Mouse (Mus musculus): ENCODE results near the gene Mug2. TPM values are rescaled to one million over a fixed set of nuclear protein-coding genes. Genes with fewer than 3 reads are reported as not detected.

Gene Mug2
- total RNA-seq, 1 experiment = not detected

DNA sequence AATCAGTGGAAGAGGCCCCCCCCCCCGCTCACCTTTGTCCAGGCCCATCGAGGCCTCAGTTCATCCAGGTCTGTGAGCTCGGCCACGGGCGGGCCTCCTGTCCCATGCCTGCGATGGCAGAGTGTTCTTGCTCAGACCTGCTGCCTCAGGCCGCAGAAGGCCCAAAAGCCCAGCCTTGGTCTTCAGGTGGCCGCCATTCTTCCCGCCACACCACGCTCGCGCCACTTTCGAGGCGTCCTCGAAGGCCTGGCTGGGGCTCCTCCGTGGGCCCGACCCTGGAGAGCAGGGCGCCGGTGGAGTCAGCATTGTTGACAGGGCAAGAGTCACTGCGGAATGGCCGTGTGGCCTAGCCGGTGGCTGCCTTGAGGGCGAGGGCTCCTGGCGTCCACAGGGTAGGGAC lies 110.4 kb downstream of the Mug2 start:
- Histone ChIP-seq H3K9ac (ENCODE audit: insufficient read depth, low read depth, low read length, poor library complexity, severe bottlenecking) (no peak overlapping the region), H3K27ac (ENCODE audit: insufficient read depth, low read depth, low read length, poor library complexity, severe bottlenecking) (no peak overlapping the region), H3K4me1 (ENCODE audit: control insufficient read depth in 2 of 2, insufficient read depth in 2 of 2, low read length in 2 of 2, poor library complexity in 1 of 2) (no peaks in the 10 kb centered on the region), H3K36me3 (ENCODE audit: control insufficient read depth, insufficient read depth, low read length, poor library complexity, severe bottlenecking) (no peaks in the 10 kb centered on the region), H3K9me3 (ENCODE audit: control insufficient read depth, insufficient read depth, low read depth, low read length) (0 out of 2 replicates have a peak, but pooled peaks cover 2% of the 10 kb centered on the region), H3K4me3 (ENCODE audit: insufficient read depth in 1 of 2, low read depth in 1 of 2, low read length in 2 of 2, poor library complexity in 1 of 2, severe bottlenecking in 1 of 2) (no peak overlapping the region)
- in situ Hi-C loops (cut with MboI; ENCODE audit: low sequenced_read_pairs in 2 of 2, unreplicated experiment in 2 of 2) = no loop called here
- no peak for DNase-seq (ENCODE audit: low read depth, low spot score)
- TF ChIP-seq ZNF384 (IDR thresholded peaks at IDR 0.05; ENCODE audit: low read depth, low read length) (no peak), ZC3H11A (IDR thresholded peaks at IDR 0.05; ENCODE audit: borderline replicate concordance, low read depth, low read length) (no peak), CHD2 (IDR thresholded peaks at IDR 0.05; ENCODE audit: low read depth, low read length) (no peak), MAFK (IDR thresholded peaks at IDR 0.05; ENCODE audit: insufficient read depth, low read depth, low read length) (no peak), HCFC1 (IDR thresholded peaks at IDR 0.05; ENCODE audit: borderline replicate concordance, insufficient read depth, low read length) (no peak)

DNA sequence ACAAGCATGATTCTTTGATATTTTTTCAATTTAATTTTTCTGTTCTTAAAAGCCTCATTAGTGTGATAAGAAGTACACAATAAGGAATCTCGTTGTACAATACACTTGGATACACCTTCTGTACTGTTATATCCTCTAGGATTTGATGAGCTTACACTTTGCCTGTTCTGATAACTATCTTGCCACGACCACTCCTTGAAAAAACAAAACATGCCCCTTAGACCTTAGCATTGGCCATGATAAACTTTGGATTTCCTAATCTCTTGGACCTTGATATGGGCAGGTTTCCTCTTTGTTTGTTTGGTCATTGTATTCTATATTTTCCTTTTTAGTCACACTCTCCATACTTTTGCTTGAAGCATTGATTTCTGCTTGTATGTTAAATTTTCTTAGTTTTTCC lies 123.0 kb downstream of the Mug2 start:
- no peak for DNase-seq (ENCODE audit: low read depth, low spot score)
- in situ Hi-C loops (cut with MboI; ENCODE audit: low sequenced_read_pairs in 2 of 2, unreplicated experiment in 2 of 2) = no loop called here
- no peaks in the 10 kb centered on the region for H3K9me3 ChIP-seq (ENCODE audit: control insufficient read depth, insufficient read depth, low read depth, low read length)
- TF ChIP-seq HCFC1 (IDR thresholded peaks at IDR 0.05; ENCODE audit: borderline replicate concordance, insufficient read depth, low read length) = no peak
- no peak for TF ChIP-seq ZC3H11A (IDR thresholded peaks at IDR 0.05; ENCODE audit: borderline replicate concordance, low read depth, low read length)
- no peak for TF ChIP-seq CHD2 (IDR thresholded peaks at IDR 0.05; ENCODE audit: low read depth, low read length)
- TF ChIP-seq ZNF384 (IDR thresholded peaks at IDR 0.05; ENCODE audit: low read depth, low read length) = no peak
- TF ChIP-seq MAFK (IDR thresholded peaks at IDR 0.05; ENCODE audit: insufficient read depth, low read depth, low read length) = no peak
- no peak overlapping the region for H3K27ac ChIP-seq (ENCODE audit: insufficient read depth, low read depth, low read length, poor library complexity, severe bottlenecking)
- H3K9ac ChIP-seq (ENCODE audit: insufficient read depth, low read depth, low read length, poor library complexity, severe bottlenecking) = no peak overlapping the region
- H3K36me3 ChIP-seq (ENCODE audit: control insufficient read depth, insufficient read depth, low read length, poor library complexity, severe bottlenecking) = no peaks in the 10 kb centered on the region
- H3K4me1 ChIP-seq (ENCODE audit: control insufficient read depth in 2 of 2, insufficient read depth in 2 of 2, low read length in 2 of 2, poor library complexity in 1 of 2) = no peaks in the 10 kb centered on the region
- no peak overlapping the region for H3K4me3 ChIP-seq (ENCODE audit: insufficient read depth in 1 of 2, low read depth in 1 of 2, low read length in 2 of 2, poor library complexity in 1 of 2, severe bottlenecking in 1 of 2)

Other genes with a start within 250 kb of the Mug2 start
- not detected in 2 replicates for gene Mug1, start 168.2 kb upstream of the Mug2 start, total RNA-seq (2012; rRNA removed)